Mouse (Mus musculus) forebrain, postnatal 0 days (tissue): Measurements from ENCODE around the gene Arl5c. TPM values are rescaled to one million over a fixed set of nuclear protein-coding genes. Genes with fewer than 3 reads are reported as not detected.

ENCODE experiments used
- ATAC-seq: fragments of 200-750 bp; cut with Nextera tagmentation; 2 replicates; pipeline ENCODE4 v1.8.0; 2017; ENCODE audit warnings: mild to moderate bottlenecking, moderate library complexity
- DNase-seq: peaks from one replicate; pipeline ENCODE4 v3.0.0-alpha.2; 2015
- H3K27ac ChIP-seq: fragments of 300-500 bp; sonication (generic); 2 replicates; pipeline ENCODE4 v1.5.1; 2014; ENCODE audit warnings: low read depth, mild to moderate bottlenecking, antibody characterized with exemption, low read length, moderate library complexity, mixed read lengths
- H3K27me3 ChIP-seq: fragments of 300-500 bp; sonication (generic); 2 replicates; pipeline ENCODE4 v1.6.1; 2014; ENCODE audit warnings: mild to moderate bottlenecking, low read length, mixed read lengths; ENCODE audit not compliant: insufficient read depth
- H3K36me3 ChIP-seq: fragments of 300-500 bp; sonication (generic); 2 replicates; pipeline ENCODE4 v1.6.1; 2014; ENCODE audit warnings: mild to moderate bottlenecking, moderate library complexity; ENCODE audit not compliant: insufficient read depth
- H3K4me1 ChIP-seq: fragments of 300-500 bp; sonication (generic); 2 replicates; pipeline ENCODE4 v1.6.1; 2014; ENCODE audit warnings: antibody characterized with exemption; ENCODE audit not compliant: insufficient read depth
- H3K4me2 ChIP-seq: fragments of 300-500 bp; sonication (generic); 2 replicates; pipeline ENCODE4 v1.6.1; 2014; ENCODE audit warnings: low read depth, mild to moderate bottlenecking, moderate library complexity
- H3K4me3 ChIP-seq: fragments of 300-500 bp; sonication (generic); 2 replicates; pipeline ENCODE4 v1.5.1; 2014; ENCODE audit warnings: low read depth, low read length, mixed read lengths
- H3K9ac ChIP-seq: fragments of 300-500 bp; sonication (generic); 2 replicates; pipeline ENCODE4 v1.6.1; 2014; ENCODE audit warnings: mild to moderate bottlenecking
- H3K9me3 ChIP-seq: fragments of 300-500 bp; sonication (generic); 2 replicates; pipeline ENCODE4 v1.6.1; 2016; ENCODE audit warnings: low read length
- CTCF ChIP-seq: sonication (generic); IDR thresholded peaks from 2 replicates; pipeline ENCODE4 v1.5.1; 2016; ENCODE audit warnings: antibody characterized with exemption, control low read depth, low read depth
- WGBS: fragments of 180-500 bp; shearing (Covaris S2); extraction: QIAGEN DNeasy Blood & Tissue Kit; methylation state at CpG from one replicate; pipeline ENCODE4 v1.1.7; 2014; 5-methylcytosine and 5-hydroxymethylcytosine counted together
- polyA plus RNA-seq: library from polyadenylated mRNA; unstranded; fragments of >200 nt; fragmentation: Nextera tagmentation; extraction: Ambion mirVana; gene quantifications from 2 replicates; pipeline ENCODE4 v1.2.1, GENCODE M21; 2015
- total RNA-seq: library from RNA; depleted of rRNA; stranded (reverse); fragments of >200 nt; gene quantifications from 2 replicates; pipeline ENCODE4 v1.2.3, GENCODE M21; 2014

Arl5c gene
- total and polyA plus RNA-seq, 2 experiments from 2014 or later = 4.2 to 5.2 TPM

DNA sequence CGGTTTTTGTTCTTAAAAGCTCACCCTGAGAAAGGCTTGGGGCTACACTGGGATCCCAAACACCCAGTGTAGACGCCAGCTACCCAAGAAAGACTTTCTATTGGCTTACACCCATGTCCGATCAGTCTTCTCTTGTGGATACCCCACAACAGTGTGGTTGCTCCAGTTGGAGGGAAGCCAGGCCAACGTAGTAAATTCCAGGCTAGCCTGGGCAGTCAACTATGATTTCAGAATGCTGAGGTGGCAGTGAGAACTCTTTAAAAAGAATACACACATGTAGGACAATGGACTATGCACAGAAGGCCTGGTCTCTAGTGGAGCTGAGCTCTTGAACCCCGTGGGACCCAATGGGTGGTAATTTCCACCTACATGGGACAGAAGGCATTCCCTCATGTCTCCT is 21.2 kb downstream of the Arl5c start:
- TF ChIP-seq CTCF = no peak
- no peak overlapping the region for H3K27ac ChIP-seq
- no peak overlapping the region for H3K4me3 ChIP-seq
- no peak overlapping the region for H3K4me2 ChIP-seq
- 80% methylated on average over 5 of the region's 5 CpGs for WGBS
- no peak for DNase-seq
- H3K9me3 ChIP-seq = no peaks in the 10 kb centered on the region
- ATAC-seq = no peak
- no peak overlapping the region for H3K9ac ChIP-seq
- H3K4me1 ChIP-seq = no peaks in the 10 kb centered on the region
- H3K27me3 ChIP-seq = no peaks in the 10 kb centered on the region
- H3K36me3 ChIP-seq = no peaks in the 10 kb centered on the region

DNA sequence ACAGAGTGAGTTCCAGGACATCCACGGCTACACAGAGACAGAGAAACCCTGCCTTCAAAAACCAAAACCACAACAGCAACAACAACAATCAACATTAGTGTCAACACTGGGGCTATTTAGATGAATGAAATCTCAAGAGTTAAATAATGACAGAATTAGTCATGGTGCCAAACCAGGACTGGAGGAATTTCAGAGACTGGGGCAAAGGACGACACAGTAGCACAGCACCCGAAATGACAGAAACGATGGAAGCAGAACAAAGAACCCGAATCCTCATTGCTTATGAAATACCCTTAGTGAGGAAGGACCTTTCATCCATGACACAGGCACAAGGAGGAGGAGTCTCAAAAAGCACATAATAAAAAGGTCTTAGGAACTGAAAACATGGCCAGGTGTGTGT is 21.8 kb downstream of the Arl5c start:
- ATAC-seq = no peak
- Histone ChIP-seq H3K4me2 (no peak overlapping the region), H3K27ac (no peak overlapping the region)

DNA sequence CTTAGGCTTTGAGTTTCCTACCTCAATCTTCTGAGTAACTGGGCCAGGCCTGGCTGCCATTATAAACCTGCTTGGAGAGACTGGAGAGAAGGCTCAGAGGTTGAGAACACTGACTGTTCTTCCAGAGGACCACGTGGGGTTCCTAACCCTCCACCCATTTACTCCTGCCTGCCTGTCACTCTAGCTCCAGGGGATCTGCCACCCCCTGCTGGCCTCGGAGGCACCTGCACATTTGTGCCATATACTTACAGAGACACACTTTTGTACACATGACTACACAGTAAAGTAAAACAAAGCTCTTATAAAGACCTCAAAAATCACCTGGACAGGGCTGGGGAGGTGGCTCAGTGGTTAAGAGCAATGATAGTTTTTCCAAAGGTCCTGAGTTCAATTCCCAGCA is 23.5 kb downstream of the Arl5c start:
- Histone ChIP-seq H3K27me3 (no peaks in the 10 kb centered on the region), H3K9ac (no peak overlapping the region), H3K4me1 (no peaks in the 10 kb centered on the region), H3K9me3 (no peaks in the 10 kb centered on the region), H3K4me3 (no peak overlapping the region), H3K4me2 (no peak overlapping the region), H3K36me3 (no peaks in the 10 kb centered on the region), H3K27ac (no peak overlapping the region)
- no peak for TF ChIP-seq CTCF
- ATAC-seq (no peak), DNase-seq (no peak)
- 86% methylated on average over 2 of the region's 2 CpGs for WGBS

More for the DNA sequence above, 21.8 kb downstream of the Arl5c start:
- H3K4me1 ChIP-seq = no peaks in the 10 kb centered on the region
- H3K9ac ChIP-seq = no peak overlapping the region
- H3K27me3 ChIP-seq = no peaks in the 10 kb centered on the region
- no peak for DNase-seq
- no peak overlapping the region for H3K4me3 ChIP-seq
- H3K9me3 ChIP-seq = no peaks in the 10 kb centered on the region
- WGBS = 88% methylated on average over 5 of the region's 5 CpGs
- no peak for TF ChIP-seq CTCF
- no peaks in the 10 kb centered on the region for H3K36me3 ChIP-seq

- Histone ChIP-seq H3K9me3 (no peaks in the 10 kb centered on the region), H3K27me3 (no peaks in the 10 kb centered on the region), H3K27ac (no peak overlapping the region), H3K4me2 (peak overlapping the region; percentile 17), H3K9ac (no peak overlapping the region), H3K4me1 (no peaks in the 10 kb centered on the region), H3K4me3 (no peak overlapping the region), H3K36me3 (no peaks in the 10 kb centered on the region)
- TF ChIP-seq CTCF = no peak
- peak; percentile 68 for DNase-seq
- 31% methylated on average over 7 of the region's 7 CpGs for WGBS
- peak; percentile 74 for ATAC-seq
These were observed 24.7 kb downstream of the Arl5c start for GRCm38 (mm10) chr11:97971232-97971631.

DNA sequence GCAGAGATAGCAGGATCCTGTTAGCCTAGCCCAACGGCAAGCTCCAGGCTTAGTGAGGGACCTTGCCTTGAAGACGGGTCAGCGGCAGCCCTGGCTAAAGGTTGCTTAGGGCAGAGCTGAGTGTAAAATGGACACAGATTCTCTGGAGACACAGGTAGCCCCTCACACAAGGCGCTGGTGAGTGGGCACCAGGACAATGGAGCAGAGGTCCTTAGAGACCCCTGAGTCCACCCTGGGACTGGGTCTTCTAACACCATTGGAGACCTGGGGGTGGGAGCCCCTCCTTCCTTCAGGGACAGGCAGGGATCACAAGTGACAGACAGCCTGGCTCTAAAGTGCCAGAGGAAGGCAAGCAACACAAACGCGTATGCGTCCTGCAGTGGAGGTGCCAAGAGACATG is 25.2 kb downstream of the Arl5c start:
- no peaks in the 10 kb centered on the region for H3K4me1 ChIP-seq
- H3K4me2 ChIP-seq = peak overlapping the region; percentile 17
- 80% methylated on average over 7 of the region's 7 CpGs for WGBS
- no peak for TF ChIP-seq CTCF
- H3K36me3 ChIP-seq = no peaks in the 10 kb centered on the region
- no peaks in the 10 kb centered on the region for H3K9me3 ChIP-seq
- H3K27ac ChIP-seq = no peak overlapping the region
- no peak; the same call in 1 of the 2 replicates for ATAC-seq
- no peak overlapping the region for H3K9ac ChIP-seq
- no peak for DNase-seq
- no peaks in the 10 kb centered on the region for H3K27me3 ChIP-seq
- H3K4me3 ChIP-seq = no peak overlapping the region

DNA sequence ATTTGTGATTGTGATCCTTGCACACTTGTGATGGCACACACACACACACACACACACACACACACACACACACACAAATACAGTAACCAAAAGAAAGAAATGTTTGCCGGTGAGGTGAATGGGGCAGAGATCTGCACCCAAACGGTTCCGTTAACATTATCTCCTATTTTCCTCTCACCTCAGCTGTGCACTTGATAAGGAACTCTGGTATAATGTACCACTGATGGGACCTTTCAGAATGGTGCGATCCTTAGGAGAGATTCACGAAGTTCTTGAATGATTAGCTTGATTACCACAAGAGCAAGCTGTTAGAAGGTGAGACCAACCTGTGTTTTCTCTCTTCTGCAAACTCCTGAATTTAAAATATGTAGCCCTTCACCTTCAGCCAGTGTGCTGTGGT is 27.6 kb downstream of the Arl5c start:
- ATAC-seq = no peak
- WGBS = 85% methylated on average over 5 of the region's 5 CpGs
- TF ChIP-seq CTCF = no peak
- no peaks in the 10 kb centered on the region for H3K9me3 ChIP-seq
- no peaks in the 10 kb centered on the region for H3K36me3 ChIP-seq
- no peak overlapping the region for H3K9ac ChIP-seq
- H3K4me2 ChIP-seq = no peak overlapping the region
- no peaks in the 10 kb centered on the region for H3K4me1 ChIP-seq
- no peak for DNase-seq
- no peak overlapping the region for H3K4me3 ChIP-seq
- H3K27ac ChIP-seq = no peak overlapping the region
- no peaks in the 10 kb centered on the region for H3K27me3 ChIP-seq

GRCm38 (mm10) chr11:97967114-97967513 is 28.9 kb downstream of the Arl5c start:
- TF ChIP-seq CTCF = no peak
- Histone ChIP-seq H3K4me3 (no peak overlapping the region), H3K9me3 (no peaks in the 10 kb centered on the region), H3K4me1 (no peaks in the 10 kb centered on the region), H3K27ac (no peak overlapping the region), H3K36me3 (no peaks in the 10 kb centered on the region), H3K9ac (no peak overlapping the region), H3K27me3 (no peaks in the 10 kb centered on the region), H3K4me2 (no peak overlapping the region)
- ATAC-seq (peak; percentile 53), DNase-seq (no peak)
- 21% methylated on average over 2 of the region's 2 CpGs for WGBS

DNA sequence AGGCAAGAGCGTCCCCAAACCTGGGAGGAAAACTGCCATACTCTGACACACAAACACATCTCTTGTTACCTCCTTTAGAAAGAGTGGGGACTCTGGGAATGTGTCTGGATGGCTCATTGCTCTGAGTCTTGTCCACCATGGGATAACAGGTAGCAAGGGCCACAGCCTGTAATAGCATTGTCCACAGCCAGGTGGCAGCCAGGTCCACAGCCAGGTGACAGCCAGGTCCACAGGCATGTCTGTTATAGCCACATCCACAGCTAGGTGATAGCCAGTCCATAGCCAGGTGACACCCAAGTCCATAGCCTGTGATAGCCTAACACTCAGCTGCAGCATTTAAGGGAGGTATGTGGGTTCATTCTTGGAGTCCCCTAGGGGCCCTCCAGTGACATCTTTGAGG is 35.1 kb downstream of the Arl5c start:
- Histone ChIP-seq H3K4me2 (no peak overlapping the region), H3K36me3 (no peaks in the 10 kb centered on the region), H3K4me1 (no peaks in the 10 kb centered on the region), H3K27ac (no peak overlapping the region), H3K9me3 (no peaks in the 10 kb centered on the region), H3K4me3 (no peak overlapping the region), H3K9ac (no peak overlapping the region), H3K27me3 (no peaks in the 10 kb centered on the region)
- no peak for DNase-seq
- no peak for ATAC-seq
- 76% methylated on average over 1 of the region's 1 CpGs for WGBS
- TF ChIP-seq CTCF = peak; percentile 39
